Mouse (Mus musculus): ENCODE measurements around the gene Psmb6.

DNA sequence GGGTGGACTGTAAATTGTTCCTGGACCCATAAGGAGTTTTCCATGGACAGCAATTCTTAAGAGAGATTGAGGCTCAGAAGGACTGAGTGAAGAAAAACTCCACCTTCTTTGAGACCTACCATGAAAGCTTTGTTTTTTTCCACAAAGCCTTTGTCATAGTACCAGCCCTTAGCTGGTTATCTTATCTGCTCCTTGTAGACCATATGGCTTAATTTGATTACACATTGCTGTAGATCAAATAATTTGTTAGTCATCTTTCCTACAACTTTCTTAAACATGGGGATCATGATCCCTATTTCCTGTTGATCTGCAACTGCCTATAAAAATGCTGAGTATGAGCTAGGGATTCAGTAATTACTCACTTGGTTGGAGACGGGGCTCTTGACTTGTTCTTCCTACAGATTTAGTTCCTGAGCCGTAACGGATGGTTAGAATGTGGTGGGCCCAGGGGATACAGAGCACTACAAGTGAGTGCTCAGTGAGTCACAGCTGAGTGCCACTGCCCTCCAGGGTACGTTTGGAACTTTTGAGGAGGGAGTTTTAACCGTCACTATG is 47.3 kb downstream of the Psmb6 start:
- TF ChIP-seq CTCF (IDR thresholded peaks at IDR 0.05; ENCODE audit: low read depth, low read length) (no peak), POLR2A (IDR thresholded peaks at IDR 0.05; ENCODE audit: borderline replicate concordance, low read depth, low read length) (no peak)

All from bone marrow macrophage, adult 2 months (primary cell).